Mouse (Mus musculus) forelimb bud, embryonic 11.5 days (tissue): ENCODE results near the gene Rnase4.

Experiments used
- DNase-seq: peaks from one replicate; pipeline ENCODE4 v3.0.0-alpha.2; 2012; ENCODE audit warnings: low read depth, low spot score

Rnase4 gene

DNA sequence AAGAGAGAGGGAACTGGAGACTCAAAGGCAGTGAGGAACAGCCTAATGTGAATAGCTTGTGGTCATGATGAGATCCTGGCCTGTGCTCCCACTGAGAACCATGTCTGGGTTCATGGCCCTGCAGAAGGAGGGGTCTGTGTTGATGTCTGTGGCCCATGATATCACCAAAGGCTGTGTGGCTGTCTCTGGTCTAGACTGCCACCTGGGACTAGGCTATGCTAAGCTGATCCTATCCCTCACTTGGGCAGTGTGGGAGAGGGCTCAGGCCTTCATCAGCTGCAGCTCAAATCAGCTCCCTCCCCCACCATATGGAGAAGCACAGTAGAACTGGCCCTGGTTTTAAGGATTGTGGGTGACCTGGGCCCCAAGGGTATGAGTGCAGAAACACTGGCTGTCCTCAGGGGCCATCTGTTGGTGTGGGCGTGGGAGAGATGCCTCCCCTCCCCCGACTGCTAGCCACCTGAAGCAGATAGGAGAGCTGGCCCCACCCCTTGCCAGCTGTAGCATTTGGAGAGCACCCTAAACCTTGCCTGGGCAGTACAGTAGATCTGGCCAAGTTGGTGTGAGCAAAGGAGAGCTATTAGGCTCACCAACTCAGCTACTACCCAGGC, 36.9 kb downstream of the Rnase4 start:
- no peak for DNase-seq

DNA sequence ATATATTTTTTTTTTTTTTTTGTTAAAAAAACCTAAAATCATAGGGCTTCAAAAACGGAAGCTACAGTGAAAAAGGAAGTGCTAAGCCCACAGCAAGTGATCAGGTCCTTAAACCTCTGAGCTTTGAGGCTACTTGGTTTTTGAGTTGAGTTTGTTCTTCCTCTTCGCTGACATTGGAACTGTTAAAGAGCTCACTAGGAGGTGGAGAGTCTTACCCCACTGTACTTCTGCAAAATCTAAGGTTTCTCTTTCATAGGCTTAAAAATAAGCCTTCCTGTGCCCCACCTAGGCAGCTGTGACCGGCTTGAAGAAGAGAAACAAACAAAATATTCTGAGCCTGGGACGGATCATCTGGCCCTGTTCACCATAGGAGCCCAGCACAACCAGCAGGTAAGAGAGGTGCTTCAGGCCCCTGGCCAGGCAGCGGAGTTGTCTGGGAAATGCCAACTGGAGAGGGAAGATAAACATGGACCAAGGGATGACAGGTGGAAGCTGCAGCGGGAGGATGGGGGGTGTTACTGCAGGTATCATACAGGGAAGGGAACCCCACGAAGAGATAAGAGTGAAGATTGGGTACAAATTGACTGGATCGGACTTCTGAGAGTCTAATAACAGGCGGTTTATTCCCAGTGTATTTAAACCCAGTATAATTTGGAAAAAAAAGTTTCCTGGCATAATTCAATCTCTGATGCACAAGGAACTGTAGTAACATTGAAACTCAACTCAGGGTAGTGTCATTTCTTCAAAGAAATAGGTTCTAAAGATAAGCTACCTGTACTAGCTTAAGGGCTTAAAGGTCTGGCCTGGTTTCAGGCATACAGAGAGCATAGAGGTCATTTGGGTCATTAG, 38.1 kb downstream of the Rnase4 start:
- no peak for DNase-seq

DNA sequence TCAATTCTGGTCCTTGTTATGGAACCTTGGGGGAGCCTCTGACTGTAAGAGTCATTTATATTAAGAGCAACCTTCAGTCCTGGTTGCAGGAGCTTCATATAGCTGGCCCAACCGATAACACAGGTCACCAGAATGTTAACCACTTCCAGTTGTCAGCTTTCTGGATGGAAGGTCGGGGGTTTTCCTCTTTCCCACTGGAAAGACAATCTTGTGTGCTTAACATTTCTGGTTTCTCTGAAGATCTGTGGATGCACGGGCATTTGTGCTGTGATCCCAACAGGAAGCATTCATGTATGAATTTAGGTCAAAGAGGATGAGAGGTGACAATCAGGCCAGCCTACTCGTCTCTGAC, 38.7 kb downstream of the Rnase4 start:
- no peak for DNase-seq

DNA sequence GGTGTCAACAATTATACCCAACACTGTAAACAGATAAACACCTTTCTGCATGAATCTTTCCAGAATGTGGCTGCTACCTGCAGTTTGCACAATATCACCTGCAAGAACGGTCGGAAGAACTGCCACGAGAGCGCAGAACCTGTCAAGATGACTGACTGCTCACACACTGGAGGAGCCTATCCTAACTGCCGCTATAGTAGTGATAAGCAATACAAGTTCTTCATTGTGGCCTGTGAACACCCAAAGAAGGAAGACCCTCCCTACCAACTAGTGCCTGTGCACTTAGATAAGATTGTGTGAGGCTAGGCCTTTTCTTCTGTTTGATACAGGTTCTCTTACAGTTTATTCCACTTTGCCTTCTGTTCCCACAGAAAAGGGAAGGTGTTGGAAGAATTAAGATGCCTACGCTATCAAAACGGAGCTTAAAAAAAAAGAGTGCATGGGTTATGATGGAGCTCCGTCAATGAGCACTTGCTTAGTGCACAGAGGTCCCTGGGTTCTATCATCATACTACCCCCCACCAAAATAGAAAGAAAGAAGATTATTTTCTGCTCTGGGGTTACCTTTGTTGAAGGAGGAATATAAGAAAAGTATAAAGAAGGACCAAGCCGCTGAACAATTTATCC, 39.6 kb downstream of the Rnase4 start:
- no peak for DNase-seq

DNA sequence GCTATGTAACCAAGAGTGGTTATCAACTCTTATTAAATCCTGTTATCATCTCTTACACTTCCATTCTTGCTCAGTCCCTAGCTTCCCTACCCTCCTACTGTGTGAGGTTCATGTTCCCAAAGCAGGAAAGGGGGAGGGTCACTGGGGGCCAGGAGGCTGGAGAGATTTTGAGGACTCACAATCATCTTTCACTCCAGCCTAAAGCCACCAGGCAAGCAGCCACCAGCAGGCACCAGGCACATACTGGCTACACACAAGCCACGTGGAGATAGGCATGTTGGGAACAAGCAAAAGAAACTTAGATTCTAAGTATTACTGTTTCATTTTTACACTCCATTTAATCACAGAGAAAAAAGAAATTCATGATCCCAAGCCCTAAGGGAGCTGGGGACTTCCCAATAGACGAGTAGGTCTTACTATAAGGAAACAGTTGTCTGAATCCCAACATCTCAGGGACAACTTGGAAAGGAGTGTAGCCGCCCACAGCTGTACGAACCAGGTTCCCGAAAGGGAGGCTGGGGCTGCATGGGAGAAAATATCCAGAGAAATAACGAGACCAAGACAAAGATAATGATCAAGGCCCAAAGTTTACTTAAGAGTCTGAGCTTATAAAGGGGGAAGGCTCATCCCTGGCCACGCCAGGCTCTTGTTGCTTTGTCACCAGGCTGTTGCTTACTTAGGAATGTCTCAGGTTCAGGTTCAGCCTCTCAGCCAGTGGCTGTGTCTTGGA, 40.4 kb downstream of the Rnase4 start:
- DNase-seq, result no peak

DNA sequence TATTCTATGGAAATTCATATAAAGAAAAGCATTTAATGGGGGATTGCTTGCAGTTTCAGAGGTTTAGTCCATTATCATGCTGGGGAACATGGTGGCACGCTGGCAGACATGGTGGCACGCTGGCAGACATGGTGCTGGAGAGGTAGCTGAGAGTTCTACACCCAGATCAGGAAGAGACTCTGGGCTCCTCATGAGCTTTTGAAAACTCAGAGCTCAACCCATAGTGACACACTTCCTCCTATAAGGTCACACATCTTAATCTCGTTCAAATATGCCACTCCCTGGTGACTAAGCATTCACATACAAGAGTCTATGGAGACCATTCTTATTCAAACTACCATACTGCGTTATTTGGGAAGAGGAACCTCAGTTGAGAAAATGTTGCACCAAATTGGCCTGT, 41.5 kb downstream of the Rnase4 start:
- DNase-seq, result no peak

DNA sequence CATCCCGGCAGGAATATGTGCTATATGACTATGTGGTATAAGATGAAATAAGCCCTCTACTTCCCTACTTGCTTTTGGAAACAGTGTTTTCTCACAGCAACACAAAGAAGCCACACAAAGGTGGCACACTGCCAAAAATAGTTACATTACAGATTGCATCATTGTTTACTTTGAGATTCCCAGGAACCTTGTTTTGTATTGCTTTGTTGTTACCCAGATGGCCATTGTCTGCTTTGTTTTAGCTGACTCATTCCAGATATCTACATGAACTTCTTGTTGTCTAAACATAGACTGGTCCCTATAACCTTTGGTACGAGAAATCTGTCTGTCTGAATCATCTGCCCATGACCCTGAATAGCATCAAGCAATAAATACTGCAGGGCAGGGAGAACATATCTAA, 49.5 kb downstream of the Rnase4 start:
- DNase-seq, result no peak

DNA sequence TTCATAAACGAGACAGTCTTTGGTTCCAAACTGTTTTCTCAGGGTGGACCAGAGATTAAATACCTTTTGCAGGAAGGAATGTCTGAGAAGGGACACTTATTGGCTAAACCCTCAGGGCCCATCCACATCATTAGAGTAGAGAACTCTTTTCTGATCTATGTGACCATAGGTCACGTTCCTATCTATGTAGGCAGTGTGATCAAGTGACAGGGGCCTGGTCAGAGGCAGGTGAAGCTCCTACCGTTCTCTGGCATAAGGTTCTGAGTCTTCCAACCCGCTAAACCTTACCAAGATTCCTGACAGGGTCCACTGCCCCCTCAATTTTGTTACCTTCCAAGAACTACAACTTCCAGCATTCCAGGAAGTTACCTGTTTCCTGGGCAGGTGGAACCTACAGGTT, 51.2 kb downstream of the Rnase4 start:
- no peak for DNase-seq

DNA sequence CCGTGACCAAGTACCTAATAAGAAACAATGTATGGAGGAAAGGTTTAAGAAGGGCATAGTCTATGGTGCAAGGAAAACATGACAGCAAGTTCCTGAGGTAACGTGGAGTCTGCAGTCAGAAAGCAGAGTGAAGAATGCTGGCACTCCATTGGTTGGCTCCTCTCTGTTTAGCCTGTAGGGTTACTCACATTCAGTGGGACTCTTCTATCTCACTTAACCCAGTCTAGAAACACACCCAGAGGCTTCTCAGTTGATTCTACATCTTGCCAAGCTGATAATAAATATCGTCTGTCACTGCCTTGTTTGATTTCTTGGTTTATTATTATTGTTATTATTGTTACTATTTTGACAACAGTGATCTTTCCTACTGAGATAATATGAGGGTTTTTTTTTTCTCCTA, 51.7 kb downstream of the Rnase4 start:
- DNase-seq, result no peak

DNA sequence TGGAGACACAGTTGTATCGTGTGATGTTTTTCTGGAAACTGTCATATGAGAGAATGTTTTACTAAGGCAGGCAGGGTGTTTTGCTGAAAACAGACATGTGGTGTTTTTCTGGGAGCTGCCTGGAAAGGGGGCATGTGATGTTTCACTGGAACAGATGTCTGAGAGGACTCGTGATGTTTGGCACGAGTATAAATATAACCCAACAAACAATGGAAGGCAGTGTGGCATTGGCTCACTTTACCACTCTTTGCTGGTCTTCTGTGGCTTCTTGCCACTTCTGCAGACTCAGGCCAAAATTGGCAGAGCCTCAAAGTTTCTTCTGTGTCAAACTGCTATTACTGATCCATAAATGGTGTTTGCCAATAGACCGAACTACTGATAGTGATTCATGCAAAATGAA, 52.4 kb downstream of the Rnase4 start:
- DNase-seq, result no peak

DNA sequence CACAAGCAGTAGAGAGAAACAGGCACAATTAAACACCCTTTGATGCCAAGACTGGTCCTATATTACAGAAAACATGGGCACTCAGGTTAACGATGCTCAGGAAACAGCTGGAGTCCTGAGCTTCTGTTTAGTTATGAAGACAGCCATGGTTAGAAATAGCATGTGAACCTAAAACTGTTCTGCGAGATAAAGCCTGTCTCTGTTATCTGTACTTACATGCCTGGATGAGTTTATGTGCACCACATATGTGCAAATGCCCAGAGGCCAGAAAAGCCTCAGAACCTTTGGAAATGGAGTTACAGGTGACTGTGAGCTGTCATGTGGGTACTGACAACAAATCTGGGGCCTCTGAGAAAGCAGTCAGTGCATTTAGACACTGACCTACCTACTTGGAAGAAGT, 53.1 kb downstream of the Rnase4 start:
- DNase-seq, result no peak

DNA sequence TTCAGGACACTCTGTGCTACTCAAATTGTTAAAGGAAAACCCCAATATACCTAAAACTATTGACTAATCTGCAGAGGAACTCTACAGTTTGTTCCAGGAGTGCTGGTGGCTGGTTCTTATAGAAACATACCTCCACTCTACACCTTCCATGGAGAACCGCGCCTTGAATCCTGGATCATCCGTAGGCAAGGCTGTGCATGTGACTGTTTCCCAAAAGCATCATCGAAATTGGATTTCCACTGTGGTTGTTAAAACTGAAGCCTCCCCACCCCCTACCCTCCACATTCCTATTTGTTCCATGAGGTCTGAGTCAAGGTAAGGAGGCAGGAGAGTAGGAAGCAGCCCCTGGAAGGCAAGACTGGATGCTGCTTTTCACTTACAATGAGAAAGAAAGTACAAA, 53.6 kb downstream of the Rnase4 start:
- no peak for DNase-seq

DNA sequence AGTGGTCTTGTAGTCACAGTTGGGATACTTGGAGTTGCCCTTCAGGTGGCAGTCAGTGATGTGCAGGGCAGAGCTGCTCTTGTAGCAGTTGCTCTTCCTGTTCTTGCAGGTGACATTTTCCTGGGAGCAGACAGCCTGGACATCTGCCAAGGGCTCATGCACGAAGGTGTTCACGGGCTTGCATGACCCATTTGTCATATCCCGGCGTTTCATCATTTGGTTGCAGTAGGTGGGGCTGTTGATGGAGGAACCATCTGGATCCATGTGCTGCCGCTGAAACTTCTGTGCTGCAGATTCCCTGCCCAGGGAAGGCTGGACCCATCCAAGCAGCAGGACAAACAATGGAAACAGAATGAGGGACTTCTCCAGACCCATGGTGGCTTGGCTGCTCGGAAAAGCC, 54.6 kb downstream of the Rnase4 start:
- DNase-seq, result no peak

DNA sequence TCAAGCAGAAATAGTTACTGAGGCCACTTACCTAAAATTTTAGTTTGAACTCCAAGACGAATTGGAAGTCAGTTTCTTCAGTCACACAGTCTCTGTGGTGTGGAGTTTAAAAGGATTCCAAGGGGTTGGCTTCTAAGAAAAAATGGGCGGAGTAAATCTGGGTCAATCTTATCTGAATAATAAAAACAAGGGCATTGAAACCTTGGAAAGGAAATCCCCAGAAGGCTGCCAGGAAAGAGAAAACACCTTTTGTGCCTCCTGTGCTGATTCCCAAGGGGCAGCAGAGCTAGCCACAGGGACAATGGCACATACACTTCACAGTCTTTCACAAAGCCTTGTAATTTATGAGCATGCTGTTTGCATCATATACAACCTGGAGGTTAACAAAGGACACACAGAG, 55.8 kb downstream of the Rnase4 start, which contains the start of gene Rnase1:
TSS of gene Rnase1 (minus strand) at position 101 of the 400 bp plus-strand sequence.
- no peak for DNase-seq

DNA sequence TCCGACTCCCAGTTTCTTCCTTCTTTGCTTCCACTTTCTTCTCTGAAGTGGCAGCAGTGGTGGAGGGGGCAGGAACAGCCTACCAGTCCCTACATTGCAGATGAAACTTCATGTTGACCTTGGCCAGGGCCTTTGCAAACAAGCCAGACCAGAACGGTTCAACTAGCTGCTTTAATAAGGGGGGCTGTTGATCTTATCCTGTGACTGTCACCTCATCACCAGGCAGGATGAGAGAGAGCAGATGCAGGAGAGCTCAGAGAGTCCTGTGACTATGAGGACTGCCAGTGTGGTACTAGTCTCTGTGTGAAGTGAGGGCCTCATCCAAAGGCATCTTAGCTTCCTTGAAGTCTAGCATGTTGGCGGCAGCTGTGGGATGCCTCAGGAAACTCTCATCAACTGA, 57.1 kb downstream of the Rnase4 start:
- no peak for DNase-seq

DNA sequence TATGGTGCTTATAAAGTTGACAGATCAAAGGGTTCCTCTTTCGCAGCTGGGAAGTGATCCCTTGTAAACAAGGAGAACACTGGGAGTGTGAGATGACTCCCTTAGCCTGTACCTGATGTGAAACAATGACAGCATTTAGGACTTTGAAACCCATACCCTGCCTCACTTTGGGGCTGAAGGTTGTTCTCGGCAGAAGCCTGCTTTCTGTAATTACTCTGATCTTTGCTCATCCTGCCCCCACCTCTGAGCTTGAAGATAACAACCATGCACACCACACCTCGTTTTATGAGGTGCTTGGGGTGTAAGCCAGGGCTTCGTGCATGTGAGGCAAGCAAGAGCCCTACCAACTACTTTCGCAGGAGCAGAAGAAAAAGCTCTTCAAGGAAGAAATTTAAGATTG, 58.3 kb downstream of the Rnase4 start:
- no peak for DNase-seq

DNA sequence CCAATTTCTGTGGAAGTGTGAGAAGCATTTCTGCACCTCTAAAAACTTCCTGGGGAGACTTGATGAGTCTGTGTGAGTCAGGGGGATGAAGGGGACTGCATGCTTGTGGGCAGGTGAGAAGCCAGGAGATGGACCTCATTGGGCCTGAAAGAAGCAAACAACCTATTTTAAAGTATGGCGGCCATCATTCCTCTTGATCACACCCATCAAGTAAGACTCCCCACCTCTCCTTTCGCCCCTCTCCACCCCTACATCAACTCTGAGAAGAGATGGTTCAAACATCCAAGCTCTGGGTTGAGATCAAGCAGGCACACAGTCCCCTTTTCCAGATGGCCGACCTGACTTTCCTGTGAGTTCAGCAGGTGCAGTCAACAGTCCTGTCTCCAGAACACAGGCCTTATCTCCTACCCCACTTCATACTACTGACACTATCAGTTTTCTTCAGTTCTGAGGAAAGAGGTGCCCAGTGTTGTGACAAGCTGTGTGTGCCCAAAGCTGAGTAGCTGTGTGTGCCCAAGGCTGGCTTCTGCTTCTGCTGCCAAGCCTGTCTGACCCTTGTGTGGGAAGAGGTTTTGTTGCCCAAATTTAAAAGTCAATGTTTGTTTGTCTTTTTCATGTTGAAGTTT, 59.4 kb downstream of the Rnase4 start:
- DNase-seq, result no peak

DNA sequence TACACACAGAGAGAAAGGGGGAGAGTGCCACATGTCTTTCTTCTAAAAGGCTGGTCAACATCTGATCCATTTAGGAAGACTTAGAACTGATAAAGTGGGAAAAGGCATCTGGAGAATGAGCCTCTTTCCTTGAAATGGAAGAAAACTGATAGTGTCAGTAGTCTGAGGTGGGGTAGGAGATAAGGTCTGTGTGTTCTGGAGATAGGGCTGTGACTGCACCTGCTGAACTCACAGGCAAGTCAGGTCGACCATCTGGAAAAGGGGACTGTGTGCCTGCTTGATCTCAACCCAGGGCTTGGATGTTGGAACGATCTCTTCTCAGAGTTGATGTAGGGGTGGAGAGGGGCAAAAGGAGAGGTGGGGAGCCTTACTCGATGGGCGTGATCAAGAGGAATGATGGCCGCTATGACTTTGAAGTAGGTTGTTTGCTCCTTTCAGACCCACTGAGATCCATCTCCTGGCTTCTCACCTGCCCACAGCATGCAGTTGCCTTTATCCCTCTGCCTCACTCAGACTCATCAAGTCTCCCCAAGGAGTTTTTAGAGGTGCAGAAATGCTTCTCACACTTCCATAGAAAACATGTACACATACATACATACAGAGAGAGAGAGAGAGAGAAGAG, 61.5 kb downstream of the Rnase4 start:
- no peak for DNase-seq
